Mouse (Mus musculus): ENCODE measurements at regions not wholly inside any gene's neighbourhood (a gene's known extent, or its start where the extent isn't known, plus 50 kb on each side); places are given as distances from the start of the nearest gene placed in this dataset.
"Not testable (repeated sequence)": the region's sequence is repeated elsewhere in the genome, so short reads cannot be mapped to it uniquely, and the experiment has no call there.

GRCm38 (mm10) chr10:10270297-10270696 is 201.8 kb downstream of the Adgb start:
- DNase-seq = no peak

- DNase-seq = no peak
Observed at GRCm38 (mm10) chr10:10252540-10253318, 219.4 kb downstream of the Adgb start.

- DNase-seq = no peak
Observed at GRCm38 (mm10) chr10:10252136-10252535, 220.0 kb downstream of the Adgb start.

GRCm38 (mm10) chr10:10234894-10235523 is 237.1 kb downstream of the Adgb start:
- no peak for DNase-seq

GRCm38 (mm10) chr10:10224582-10225144 is 247.5 kb downstream of the Adgb start:
- no peak for DNase-seq

- DNase-seq = no peak
Observed at GRCm38 (mm10) chr10:10219726-10220125, 252.4 kb downstream of the Adgb start.

- no peak for DNase-seq
Observed at GRCm38 (mm10) chr10:10216892-10217291, 255.2 kb downstream of the Adgb start.

- no peak for DNase-seq
Observed at GRCm38 (mm10) chr10:10215376-10215775, 256.8 kb downstream of the Adgb start.

GRCm38 (mm10) chr10:10208354-10208753 is 263.8 kb downstream of the Adgb start:
- no peak for DNase-seq

GRCm38 (mm10) chr10:10205805-10206520 is 266.2 kb downstream of the Adgb start:
- no peak for DNase-seq

GRCm38 (mm10) chr10:10203982-10204381 is 268.1 kb downstream of the Adgb start:
- DNase-seq = no peak

GRCm38 (mm10) chr10:10190308-10190707 is 281.8 kb downstream of the Adgb start:
- no peak for DNase-seq

- no peak for DNase-seq
Observed at GRCm38 (mm10) chr10:10188113-10188512, 284.0 kb downstream of the Adgb start.

GRCm38 (mm10) chr10:10186721-10187120 is 285.4 kb downstream of the Adgb start:
- DNase-seq = peak; percentile 25

GRCm38 (mm10) chr10:10185298-10185883 is 284.5 kb upstream of the Stxbp5 start:
- peak; percentile 19 for DNase-seq

GRCm38 (mm10) chr10:10184386-10184785 is 283.5 kb upstream of the Stxbp5 start:
- DNase-seq = peak; percentile 53

GRCm38 (mm10) chr10:10177037-10177436 is 276.2 kb upstream of the Stxbp5 start:
- DNase-seq = not testable (repeated sequence)
